Mouse (Mus musculus) regulatory T cell (primary cell): ENCODE results near the gene Comt.

Experiments
- in situ Hi-C: fragments of 300-600 bp; cut with MboI, MseI; formaldehyde crosslinking; loops from one replicate; pipeline ENCODE4 v1.15.1; 2025; ENCODE audit warnings: high pct_unique_total_duplicates

The Comt gene

GRCm38 (mm10) chr16:18426802-18427280 is at the start of gene Comt:
Comt (minus strand) TSS chr16:18426852.
- in situ Hi-C loops = no loop called here

- in situ Hi-C loops = no loop called here
Measured at GRCm38 (mm10) chr16:18474021-18474420, 47.4 kb upstream of the Comt start.

- in situ Hi-C loops = no loop called here
Measured at GRCm38 (mm10) chr16:18472976-18473375, 46.3 kb upstream of the Comt start.

- in situ Hi-C loops = no loop called here
Measured at GRCm38 (mm10) chr16:18472416-18472815, 45.8 kb upstream of the Comt start.

GRCm38 (mm10) chr16:18471976-18472375 is 45.3 kb upstream of the Comt start:
- in situ Hi-C loops = no loop called here

- in situ Hi-C loops = no loop called here
Measured at GRCm38 (mm10) chr16:18471381-18471955, 44.8 kb upstream of the Comt start.

- in situ Hi-C loops = no loop called here
Measured at GRCm38 (mm10) chr16:18470829-18471228, 44.2 kb upstream of the Comt start.

GRCm38 (mm10) chr16:18464271-18464670 is 37.6 kb upstream of the Comt start:
- in situ Hi-C loops = no loop called here

- in situ Hi-C loops = no loop called here
Measured at GRCm38 (mm10) chr16:18462598-18462997, 35.9 kb upstream of the Comt start.

GRCm38 (mm10) chr16:18462031-18462430 is 35.4 kb upstream of the Comt start:
- in situ Hi-C loops = no loop called here

GRCm38 (mm10) chr16:18460826-18461225 is 34.2 kb upstream of the Comt start:
- in situ Hi-C loops = no loop called here

- in situ Hi-C loops = no loop called here
Measured at GRCm38 (mm10) chr16:18459955-18460370, 33.3 kb upstream of the Comt start.

GRCm38 (mm10) chr16:18459335-18459954 is 32.8 kb upstream of the Comt start:
- in situ Hi-C loops = no loop called here

- in situ Hi-C loops = no loop called here
Measured at GRCm38 (mm10) chr16:18458661-18459060, 32.0 kb upstream of the Comt start.

- in situ Hi-C loops = no loop called here
Measured at GRCm38 (mm10) chr16:18455407-18455806, 28.8 kb upstream of the Comt start.

- in situ Hi-C loops = no loop called here
Measured at GRCm38 (mm10) chr16:18453846-18454245, 27.2 kb upstream of the Comt start.

- in situ Hi-C loops = no loop called here
Measured at GRCm38 (mm10) chr16:18452361-18452862, 25.8 kb upstream of the Comt start.

- in situ Hi-C loops = no loop called here
Measured at GRCm38 (mm10) chr16:18451486-18452181, 25.0 kb upstream of the Comt start.

- in situ Hi-C loops = loop anchor here (5.0 kb wide), 1 partner anchor 173 kb away; the partner anchor contains the start of gene Gp1bb
Measured at GRCm38 (mm10) chr16:18449005-18449404, 22.4 kb upstream of the Comt start.

- in situ Hi-C loops = loop anchor here (5.0 kb wide), 1 partner anchor 174 kb away; the partner anchor contains the start of gene Gp1bb
Measured at GRCm38 (mm10) chr16:18448104-18448503, 21.5 kb upstream of the Comt start.

- in situ Hi-C loops = loop anchor here (5.0 kb wide), 1 partner anchor 175 kb away; the partner anchor contains the start of gene Gp1bb
Measured at GRCm38 (mm10) chr16:18447243-18447642, 20.6 kb upstream of the Comt start.

- in situ Hi-C loops = no loop called here
Measured at GRCm38 (mm10) chr16:18443385-18443841, 16.8 kb upstream of the Comt start.
